33 mouse cellular contexts compared by ENCODE assay signal in the genomic region with DNA sequence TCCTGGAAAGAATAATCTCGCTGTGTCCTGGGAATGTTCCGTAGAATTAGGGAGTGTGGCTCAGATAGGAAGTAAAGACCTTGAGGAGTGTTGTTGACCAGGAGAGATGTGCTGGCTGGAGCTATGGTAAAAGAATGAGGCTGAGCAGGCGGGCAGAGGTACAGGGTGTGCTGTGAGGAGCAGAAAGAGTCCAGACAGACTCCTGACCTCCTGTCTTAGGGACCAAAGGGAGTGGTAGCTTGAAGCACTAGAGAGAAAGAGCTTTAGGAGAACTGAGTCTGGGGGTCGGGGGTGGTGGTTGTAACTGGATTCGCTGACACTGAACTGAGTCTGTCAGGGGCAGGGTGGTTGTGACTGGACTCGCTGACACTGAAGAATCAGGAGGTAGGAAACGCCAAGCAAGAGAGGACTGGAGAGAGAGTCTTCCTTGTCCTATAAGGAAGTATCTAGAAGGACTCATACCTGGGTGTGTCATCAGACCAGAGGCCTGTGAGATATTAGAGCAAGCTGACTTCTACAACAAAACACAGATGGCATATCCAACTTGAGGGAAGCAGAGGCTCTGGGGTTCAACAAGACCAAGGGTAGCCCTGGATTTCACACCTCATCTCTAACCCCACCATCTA. TPM values are rescaled to one million over a fixed set of nuclear protein-coding genes. Genes with fewer than 3 reads are reported as not detected.
DNase-seq lines count a peak whose midpoint lies in the region; ATAC-seq lines count a peak whose summit lies in the region.
"Had no signal": no experiment of that assay in that cellular context is flagged by ENCODE, and none has a peak within 500 bp of the region (broad histone marks: within the 10 kb centered on the region; RNA-seq: fewer than 3 reads in every experiment).

No protein-coding gene starts in this region.

- no peak overlapping the region for H3K9ac ChIP-seq in intestine, embryonic 16.5 days (ENCODE audit: low read depth, low read length)
- H3K9ac ChIP-seq in stomach, embryonic 16.5 days (ENCODE audit: low read length) = no peak overlapping the region
- H3K9ac ChIP-seq: embryonic facial prominence, embryonic 12.5 days; embryonic facial prominence, embryonic 15.5 days; forebrain, postnatal 0 days; heart, embryonic 12.5 days; heart, embryonic 15.5 days; hindbrain, embryonic 14.5 days had no signal

- DNase-seq in ovary, adult 18-20 months (ENCODE audit: low spot score) = peak; percentile 48
- no peak for DNase-seq in ovary, postnatal 14 days (ENCODE audit: low spot score)
- DNase-seq in testis, postnatal 10 days (ENCODE audit: low spot score) = peak; percentile 48
- DNase-seq in layer of hippocampus, adult 9-11 months = no peak
- DNase-seq in gastrocnemius, postnatal 25 days = no peak
- DNase-seq in frontal cortex, postnatal 10 days (ENCODE audit: low spot score in 2 of 2) = no peak
- DNase-seq: adrenal gland, adult 2 months; adrenal gland, postnatal 14 days; B cell, adult 2 months; cerebellum, adult 11 months; cerebellum, adult 2 months; cerebellum, adult 9-11 months; cerebellum, postnatal 25 days; forebrain, postnatal 0 days; gastrocnemius, postnatal 10 days; heart, adult 18-20 months; heart, postnatal 10 days; heart, postnatal 4 days had no signal

- ATAC-seq in intestine, embryonic 16.5 days = peak; percentile 86
- peak; percentile 44; the same call in 1 of the 2 replicates for ATAC-seq in stomach, embryonic 16.5 days (ENCODE audit: insufficient read depth, low FRiP score)
- ATAC-seq: forebrain, embryonic 14.5 days; forebrain, postnatal 0 days; hindbrain, postnatal 0 days; Patski had no signal

- no peak overlapping the region for H3K4me3 ChIP-seq in intestine, embryonic 16.5 days (ENCODE audit: low read length)
- no peak overlapping the region for H3K4me3 ChIP-seq in stomach, embryonic 16.5 days (replicated peaks; ENCODE audit: low read length)
- H3K4me3 ChIP-seq: embryonic facial prominence, embryonic 12.5 days; embryonic facial prominence, embryonic 15.5 days; heart, embryonic 12.5 days; heart, embryonic 15.5 days had no signal

- H3K27ac ChIP-seq in intestine, embryonic 16.5 days (ENCODE audit: low read length) = peak overlapping the region; percentile 79
- no peak overlapping the region for H3K27ac ChIP-seq in stomach, embryonic 16.5 days (ENCODE audit: low read length)
- H3K27ac ChIP-seq: embryonic facial prominence, embryonic 12.5 days; embryonic facial prominence, embryonic 15.5 days; heart, embryonic 15.5 days; hindbrain, embryonic 14.5 days; hindbrain, postnatal 0 days had no signal

- no peaks in the 10 kb centered on the region for H3K9me3 ChIP-seq in intestine, embryonic 16.5 days (ENCODE audit: control insufficient read depth, low read length)
- H3K9me3 ChIP-seq in stomach, embryonic 16.5 days (replicated peaks; ENCODE audit: control insufficient read depth, low read length) = no peaks in the 10 kb centered on the region
- H3K9me3 ChIP-seq: embryonic facial prominence, embryonic 12.5 days; embryonic facial prominence, embryonic 15.5 days; G1E; heart, embryonic 12.5 days; heart, embryonic 15.5 days had no signal

- WGBS in intestine, embryonic 16.5 days = 82% methylated on average over 7 of the region's 7 CpGs
- WGBS in stomach, embryonic 16.5 days = 76% methylated on average over 7 of the region's 7 CpGs

- no peaks in the 10 kb centered on the region for H3K36me3 ChIP-seq in intestine, embryonic 16.5 days (ENCODE audit: control insufficient read depth, insufficient read depth, low read length)
- H3K36me3 ChIP-seq in stomach, embryonic 16.5 days (ENCODE audit: control insufficient read depth, insufficient read depth, low read length) = no peaks in the 10 kb centered on the region
- H3K36me3 ChIP-seq: embryonic facial prominence, embryonic 12.5 days; embryonic facial prominence, embryonic 15.5 days; G1E; heart, embryonic 12.5 days; heart, embryonic 15.5 days had no signal

- no peaks in the 10 kb centered on the region for H3K27me3 ChIP-seq in intestine, embryonic 16.5 days (replicated peaks; ENCODE audit: control insufficient read depth, insufficient read depth, low read length)
- H3K27me3 ChIP-seq in stomach, embryonic 16.5 days (ENCODE audit: control insufficient read depth, insufficient read depth, low read length) = no peaks in the 10 kb centered on the region
- H3K27me3 ChIP-seq: CH12.LX; embryonic facial prominence, embryonic 12.5 days; embryonic facial prominence, embryonic 15.5 days; heart, embryonic 15.5 days; Patski had no signal

- peaks cover 12% of the 10 kb centered on the region for H3K4me1 ChIP-seq in intestine, embryonic 16.5 days (ENCODE audit: control insufficient read depth, insufficient read depth, low read length)
- H3K4me1 ChIP-seq in stomach, embryonic 16.5 days (ENCODE audit: control insufficient read depth, insufficient read depth, low read length) = no peaks in the 10 kb centered on the region
- H3K4me1 ChIP-seq: embryonic facial prominence, embryonic 12.5 days; embryonic facial prominence, embryonic 15.5 days; heart, embryonic 15.5 days had no signal

- H3K4me2 ChIP-seq in intestine, embryonic 16.5 days (ENCODE audit: low read depth, low read length) = no peak overlapping the region
- no peak overlapping the region for H3K4me2 ChIP-seq in stomach, embryonic 16.5 days (ENCODE audit: low read depth, low read length)
- H3K4me2 ChIP-seq: embryonic facial prominence, embryonic 12.5 days; embryonic facial prominence, embryonic 15.5 days; heart, embryonic 12.5 days; heart, embryonic 15.5 days; hindbrain, embryonic 14.5 days had no signal

RNA-seq across cellular contexts. Expression of gene Pank3, which starts 9.2 kb away (rescaled TPM):
- 27.1 and 34.9 TPM in 2 replicates for polyA plus RNA-seq in intestine, embryonic 16.5 days (2015; fragmentation: Nextera tagmentation; extraction: Ambion mirVana)
- polyA plus RNA-seq in stomach, embryonic 16.5 days (2015; fragmentation: Nextera tagmentation; extraction: Ambion mirVana) = 15.4 and 16.5 TPM in 2 replicates
- 10 to 100 TPM; 19.7 to 22.8 TPM for total RNA-seq in gastrocnemius, postnatal 25 days (2021)

RNA-seq across cellular contexts. Expression of gene Fbll1, which starts 38.6 kb away (rescaled TPM):
- 0.11 TPM in 1 of 2 replicates, not detected in the other for polyA plus RNA-seq in intestine, embryonic 16.5 days (2015; fragmentation: Nextera tagmentation; extraction: Ambion mirVana)
- polyA plus RNA-seq in stomach, embryonic 16.5 days (2015; fragmentation: Nextera tagmentation; extraction: Ambion mirVana) = 0.15 TPM in 1 of 2 replicates, not detected in the other
- total RNA-seq in gastrocnemius, postnatal 25 days (2021) = not detected
- total RNA-seq: adrenal gland, adult 2 months; CH12.LX; common myeloid progenitor, adult 5-6 weeks; gastrocnemius, adult 18-20 months; gastrocnemius, postnatal 4 days; heart, adult 18-20 months; heart, postnatal 10 days; heart, postnatal 4 days had no signal
- polyA plus RNA-seq: G1E; heart, embryonic 12.5 days; heart, embryonic 15.5 days; Patski had no signal

Comparison
In these comparisons a context has a peak if more than half of its experiments do, and no peak if none do; other contexts are left out.
1. DNase-seq: peak in ovary, adult 18-20 months (single experiment) and testis, postnatal 10 days (single experiment); none in ovary, postnatal 14 days (single experiment), layer of hippocampus, adult 9-11 months (single experiment), gastrocnemius, postnatal 25 days (single experiment) and frontal cortex, postnatal 10 days (0 of 2).